Mouse (Mus musculus) megakaryocyte, adult 5-6 weeks (primary cell): Measurements from ENCODE around the gene Shq1. TPM values are rescaled to one million over a fixed set of nuclear protein-coding genes. Genes with fewer than 3 reads are reported as not detected.

Experiments used
- ATAC-seq: 2 replicates; pipeline ENCODE4 v1.8.0; 2016; ENCODE audit warnings: mild to moderate bottlenecking, inconsistent platforms; ENCODE audit not compliant: poor library complexity, severe bottlenecking
- total RNA-seq, 2 experiments: library from RNA; stranded (forward) in 1 of 2; stranded (reverse) in 1 of 2; fragments of 153-499, 151-499 nt in 1 of 2; fragments of 221-1000, 200-1000 nt in 1 of 2; gene quantifications; 2 replicates each; pipeline versions ENCODE4 v1.2.3 to v1.2.4; 2015 to 2017

Shq1 gene
- total RNA-seq, 2 experiments from 2014 or later: 2.7 to 5.1 TPM

DNA sequence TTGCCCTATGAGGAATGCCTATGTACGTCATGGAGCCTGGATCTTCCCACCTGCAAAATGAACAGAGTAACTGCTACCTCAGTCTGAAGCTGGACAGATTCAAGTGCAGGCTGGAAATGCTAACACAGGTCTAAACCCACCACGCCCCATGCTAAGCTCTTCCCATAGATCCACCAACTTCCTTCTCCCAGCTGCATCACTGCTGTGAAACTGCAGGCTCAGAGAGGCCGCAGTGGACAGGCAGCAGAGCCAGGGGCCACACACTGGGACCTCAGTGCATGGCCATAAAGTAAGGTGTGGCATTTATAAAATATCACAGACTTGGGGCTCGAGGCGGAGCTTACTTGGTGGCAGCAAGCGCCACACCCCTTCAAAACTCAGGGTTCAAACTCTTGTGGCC lies 133.0 kb downstream of the Shq1 start:
- ATAC-seq: no peak

DNA sequence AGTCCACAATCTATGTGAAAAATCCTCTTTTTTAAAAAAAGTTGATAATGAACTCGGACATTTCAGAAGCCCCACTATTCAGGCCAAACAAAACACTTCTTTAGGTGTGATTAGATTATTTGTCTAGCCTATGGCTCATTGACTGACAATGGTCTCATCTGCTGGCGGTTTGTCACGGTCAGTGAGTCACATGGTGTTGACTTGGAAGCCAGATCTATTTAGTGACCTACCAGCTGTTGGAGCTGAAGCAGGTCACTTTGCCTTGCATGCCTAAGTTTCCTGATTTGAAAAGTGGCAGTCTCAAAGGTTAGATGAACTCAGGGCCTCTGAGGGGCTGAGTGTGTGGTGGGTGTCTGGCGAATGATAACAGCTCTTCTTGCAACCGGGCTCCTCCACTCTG lies 133.9 kb downstream of the Shq1 start:
- no peak for ATAC-seq

DNA sequence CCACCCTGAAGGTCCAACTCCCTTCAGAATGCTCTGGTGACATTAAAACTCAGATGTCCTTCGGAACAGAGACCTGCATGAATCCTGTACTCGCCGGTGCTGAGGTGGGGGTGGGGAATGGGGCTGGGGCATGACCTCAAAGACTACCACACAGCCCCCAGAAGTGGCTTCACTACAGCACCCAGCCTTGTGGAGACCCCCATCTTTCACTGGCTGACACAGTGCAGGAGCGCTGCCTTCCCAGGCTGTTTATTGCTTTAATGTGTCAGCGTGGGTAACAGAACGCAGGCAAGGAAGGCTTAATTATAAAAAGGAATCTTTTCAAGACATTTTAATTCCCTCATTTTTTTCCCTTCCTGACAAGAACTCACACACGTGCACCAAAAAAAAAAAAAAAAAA lies 137.6 kb downstream of the Shq1 start:
- no peak for ATAC-seq

DNA sequence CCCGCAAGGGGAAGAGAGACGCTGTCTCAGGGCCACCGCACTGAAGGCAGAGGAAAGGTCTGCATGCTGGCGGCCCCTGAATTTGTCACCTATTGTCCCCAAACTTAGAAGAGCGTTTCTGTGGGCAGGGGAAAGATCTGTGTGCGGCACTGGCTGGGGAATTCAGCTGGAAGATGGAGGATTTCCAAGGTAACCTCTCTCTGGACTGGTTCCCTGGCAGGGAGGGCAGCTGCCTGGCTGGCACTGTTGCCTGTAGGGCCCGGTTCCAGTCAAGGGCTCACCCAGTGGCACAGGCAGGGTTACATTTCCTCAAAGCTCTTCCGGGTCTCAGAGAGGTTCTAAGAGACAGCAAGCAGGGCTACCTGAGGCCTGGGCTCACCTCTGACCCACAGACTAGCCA lies 138.6 kb downstream of the Shq1 start:
- no peak for ATAC-seq

DNA sequence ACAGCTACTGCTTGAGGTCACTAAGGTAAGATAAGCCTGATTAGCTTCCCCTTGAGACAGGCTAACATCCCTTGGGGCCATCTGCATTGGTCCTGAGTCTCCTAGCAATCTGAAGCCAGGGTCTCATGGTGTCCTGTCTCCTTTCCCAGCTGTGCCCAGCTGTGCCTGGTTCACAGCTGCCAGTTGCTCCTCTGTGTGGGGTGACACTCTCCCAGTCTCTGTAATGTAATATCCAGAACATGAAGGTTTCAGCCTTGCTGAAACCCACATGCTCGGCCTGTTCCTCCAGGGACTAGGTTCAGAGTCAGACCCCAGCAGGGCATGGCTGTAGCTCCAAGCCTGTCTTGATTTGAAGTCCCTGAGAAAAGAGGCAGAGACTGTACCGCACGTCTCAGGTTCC lies 141.3 kb downstream of the Shq1 start:
- no peak for ATAC-seq

DNA sequence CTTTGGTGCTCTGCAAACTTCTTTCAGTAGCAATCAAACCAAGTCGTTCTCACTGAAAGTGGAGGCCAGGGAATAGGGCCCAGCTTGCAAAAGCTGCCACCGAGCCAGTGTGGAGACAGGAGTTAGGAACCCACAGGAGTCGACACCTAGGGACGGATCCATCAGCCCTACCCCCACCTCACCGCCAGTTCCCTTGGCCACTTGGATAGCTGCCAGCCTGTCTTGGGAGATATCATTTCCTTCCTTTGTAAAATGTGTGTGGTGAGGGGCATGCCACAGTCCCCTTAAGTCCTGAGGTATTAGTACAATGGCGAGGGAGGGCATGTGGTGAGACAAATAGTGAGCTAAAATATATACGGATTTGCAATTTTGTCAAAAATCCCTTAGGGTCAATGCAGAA lies 142.4 kb downstream of the Shq1 start:
- no peak for ATAC-seq

DNA sequence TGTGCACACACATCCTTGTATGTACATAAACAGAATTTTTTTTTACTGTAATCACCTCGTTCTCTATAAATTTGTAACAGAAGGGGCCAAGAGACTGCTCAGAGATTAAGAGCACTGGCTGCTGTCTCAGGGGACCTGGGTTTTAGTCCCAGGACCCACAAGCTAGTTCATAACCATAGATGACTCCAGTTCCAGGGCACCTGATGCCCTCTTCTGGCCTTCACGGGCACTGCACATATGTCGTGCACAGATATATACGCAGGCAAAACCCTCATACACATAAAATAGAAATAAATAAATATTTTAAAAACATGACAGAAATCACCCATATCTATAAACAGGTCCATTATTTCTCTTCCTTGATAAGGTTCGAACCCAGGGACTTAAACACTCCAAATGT lies 143.0 kb downstream of the Shq1 start:
- peak; percentile 58; the same call in 1 of the 2 replicates for ATAC-seq

DNA sequence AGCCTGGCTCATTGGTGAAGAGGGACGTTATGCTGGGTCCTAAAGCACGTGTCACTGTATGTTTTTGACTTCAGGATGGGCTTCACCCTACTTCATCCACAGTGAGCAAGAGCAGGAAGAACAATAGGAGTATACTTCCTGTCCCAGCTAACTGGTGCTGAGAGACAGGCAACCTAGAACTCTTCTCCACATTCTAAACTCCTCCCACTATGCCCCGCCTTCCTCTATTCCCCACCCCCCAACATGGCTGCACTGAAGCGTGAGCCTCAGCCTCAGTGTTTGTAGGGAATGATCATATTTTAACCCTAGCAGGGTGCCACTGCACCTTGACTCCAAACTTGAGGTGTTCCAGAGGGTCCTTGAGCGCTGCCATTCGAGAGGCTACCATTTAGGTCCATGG lies 143.8 kb downstream of the Shq1 start:
- ATAC-seq: no peak

DNA sequence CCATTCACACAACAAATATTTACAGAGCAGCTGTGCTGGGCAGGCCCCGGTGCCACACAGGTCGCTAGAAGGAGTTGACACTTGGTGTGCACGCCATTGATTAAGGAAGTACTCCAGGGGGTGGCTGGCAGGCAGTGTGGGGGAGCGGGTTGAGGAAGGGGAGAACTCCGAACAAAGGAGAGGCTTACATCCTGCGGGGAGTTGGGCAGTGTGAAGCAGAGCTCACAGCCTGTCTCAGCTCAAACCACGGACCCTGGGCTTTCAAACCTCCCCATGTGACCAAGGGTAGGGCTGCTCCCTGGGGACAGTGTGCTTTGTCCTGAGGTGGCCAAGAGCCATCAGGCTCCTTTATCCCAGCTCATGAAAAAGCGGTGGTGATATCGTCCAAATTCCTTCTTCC lies 144.9 kb downstream of the Shq1 start:
- no peak for ATAC-seq

DNA sequence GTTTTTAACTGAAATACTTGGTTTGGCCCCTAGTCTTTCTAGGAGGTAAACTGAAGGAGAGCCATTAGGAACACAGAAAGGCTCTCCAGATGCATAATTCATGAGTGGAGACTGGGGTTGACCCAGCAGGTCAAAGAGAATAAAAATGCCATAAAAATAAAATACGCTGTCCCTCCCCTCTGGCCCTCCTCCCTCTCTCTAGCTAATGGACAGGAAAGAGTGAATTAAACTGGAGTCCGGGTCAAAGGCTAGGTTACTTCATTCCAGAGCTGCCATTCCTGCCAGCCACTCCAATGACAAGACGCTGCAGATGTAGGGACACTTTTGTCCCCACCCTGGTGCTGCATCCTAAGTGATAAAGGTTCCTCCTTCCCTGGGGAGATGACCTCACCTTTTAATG lies 145.5 kb downstream of the Shq1 start:
- ATAC-seq: no peak

DNA sequence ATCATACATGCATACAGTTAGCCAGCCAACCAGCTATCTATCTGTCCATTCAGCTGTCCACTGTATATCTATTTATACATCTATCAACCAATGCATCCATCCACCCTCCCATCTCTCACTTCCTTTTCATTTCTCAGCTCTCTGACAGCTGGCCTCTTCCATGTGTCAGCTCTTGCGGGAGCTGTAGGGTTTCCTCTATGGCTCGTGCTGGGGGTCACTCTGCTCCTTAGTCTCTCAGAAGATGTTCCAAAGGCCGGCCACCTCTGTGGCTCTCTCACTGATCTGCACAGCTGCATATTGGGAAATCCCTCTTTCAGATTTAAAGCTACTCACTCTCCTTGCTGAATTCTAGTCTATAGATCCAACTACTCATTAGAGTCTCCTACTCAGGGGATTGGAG lies 148.5 kb downstream of the Shq1 start:
- ATAC-seq: no peak

DNA sequence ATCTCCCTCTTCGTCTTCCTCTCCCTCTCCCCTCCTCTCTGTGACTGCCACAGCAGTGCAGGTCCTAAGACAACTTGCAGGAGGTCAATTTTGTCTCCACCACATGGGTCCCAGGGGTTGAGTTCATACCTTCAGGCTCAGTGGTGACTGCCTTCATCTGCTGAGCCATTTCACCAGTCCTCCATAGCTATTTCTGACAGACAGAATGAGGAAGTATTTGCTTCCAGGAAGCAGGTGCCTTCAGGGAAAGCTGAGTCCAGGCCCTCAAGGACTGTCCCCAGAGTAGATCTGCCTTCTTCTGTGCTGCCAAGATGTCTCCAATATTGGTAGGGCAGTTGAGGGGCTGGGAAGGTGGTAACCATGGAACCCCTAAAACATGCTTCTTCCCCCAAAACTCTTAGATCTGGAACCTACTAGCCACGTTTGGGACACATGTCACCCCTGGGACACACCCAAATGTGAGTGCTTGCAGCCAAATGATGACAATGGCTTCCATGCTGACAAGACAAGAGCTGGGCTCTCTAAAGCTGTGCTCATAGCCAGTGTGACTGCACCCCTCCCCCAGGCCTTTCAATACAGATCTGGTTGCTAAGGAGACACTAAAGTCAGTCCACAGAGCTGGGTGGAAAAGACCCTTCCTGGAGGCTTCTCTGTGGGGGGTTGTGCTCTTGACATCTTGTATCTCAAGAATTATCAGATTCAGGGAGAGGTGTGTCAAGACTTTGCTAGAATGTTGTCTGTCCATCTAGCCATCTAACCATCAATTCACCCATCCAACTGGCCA lies 149.2 kb downstream of the Shq1 start:
- 0 out of 2 replicates have a peak, but pooled peaks have one; percentile 20 for ATAC-seq

DNA sequence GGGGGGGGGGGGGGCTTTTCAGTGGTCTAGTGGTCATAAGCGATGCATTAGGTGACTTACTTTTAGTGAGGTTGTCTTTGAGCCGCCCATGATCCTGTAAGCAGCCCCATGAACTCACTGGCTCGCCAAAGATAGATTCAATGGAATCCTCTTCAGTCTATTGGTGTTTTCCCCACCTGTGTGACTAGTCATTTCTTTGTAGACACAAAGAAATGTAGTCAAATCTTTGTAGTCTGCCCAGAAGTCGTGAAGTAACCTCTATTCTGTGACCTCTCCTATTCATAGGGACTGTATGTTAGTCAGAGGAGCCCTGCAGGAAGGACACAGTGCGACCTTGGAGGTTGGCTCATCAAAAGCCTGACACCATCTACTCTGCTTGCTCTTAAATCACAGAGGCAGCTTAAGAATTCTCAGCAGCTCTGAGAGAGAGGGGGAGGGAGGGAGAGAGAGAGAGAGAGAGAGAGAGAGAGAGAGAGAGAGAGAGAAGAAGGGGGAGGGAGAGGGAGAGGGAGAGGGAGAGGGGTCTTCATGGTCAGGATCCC lies 150.3 kb downstream of the Shq1 start:
- no peak for ATAC-seq

DNA sequence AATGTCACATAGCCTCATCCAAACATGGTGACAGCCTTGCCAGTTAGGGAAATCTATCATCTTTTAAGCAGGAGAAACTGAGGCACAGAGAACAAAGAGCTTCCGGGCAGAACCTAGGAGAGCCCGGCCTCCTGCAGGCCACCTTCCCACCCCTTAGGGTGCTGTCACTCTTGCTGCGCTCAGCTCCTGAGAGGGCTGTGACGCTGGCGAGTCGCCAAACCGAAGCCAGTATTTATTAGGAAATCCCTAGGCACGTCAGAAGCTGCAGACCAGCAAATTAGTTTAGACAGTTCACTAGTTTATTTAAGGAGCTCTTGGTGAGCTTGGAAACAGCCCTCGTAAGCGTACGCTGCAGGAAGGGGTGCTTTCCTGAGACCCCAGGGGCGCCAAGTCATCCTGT lies 151.1 kb downstream of the Shq1 start:
- no peak for ATAC-seq

Other genes with a start within 250 kb of the Shq1 start
- gene Gxylt2, start 33.6 kb upstream of the Shq1 start, total RNA-seq (2015): not detected in 2 replicates
- gene Gxylt2, start 33.6 kb upstream of the Shq1 start, total RNA-seq (2017): not detected in 2 replicates
- 45.4 and 53.3 TPM in 2 replicates for gene Ppp4r2, start 162.5 kb upstream of the Shq1 start, total RNA-seq (2015)
- 76.6 and 88.4 TPM in 2 replicates for gene Ppp4r2, start 162.5 kb upstream of the Shq1 start, total RNA-seq (2017)